Mouse (Mus musculus) heart, postnatal 25 days (tissue): ENCODE measurements around the gene Nxph3. TPM values are rescaled to one million over a fixed set of nuclear protein-coding genes. Genes with fewer than 3 reads are reported as not detected.

Source experiments
- DNase-seq: peaks from one replicate; pipeline ENCODE4 v3.0.0; 2022; ENCODE audit warnings: low spot score
- intact Hi-C: fragments of 180-260 bp; cut with DNase I; formaldehyde crosslinking; loops from one replicate; pipeline ENCODE4 v1.15.1; 2025
- total RNA-seq, 2 experiments: library from RNA; stranded (reverse); gene quantifications; 2 replicates each; pipeline ENCODE4 v1.2.3; 2021

Gene Nxph3
- total RNA-seq = under 1 TPM; 0.62 to 0.64 TPM

DNA sequence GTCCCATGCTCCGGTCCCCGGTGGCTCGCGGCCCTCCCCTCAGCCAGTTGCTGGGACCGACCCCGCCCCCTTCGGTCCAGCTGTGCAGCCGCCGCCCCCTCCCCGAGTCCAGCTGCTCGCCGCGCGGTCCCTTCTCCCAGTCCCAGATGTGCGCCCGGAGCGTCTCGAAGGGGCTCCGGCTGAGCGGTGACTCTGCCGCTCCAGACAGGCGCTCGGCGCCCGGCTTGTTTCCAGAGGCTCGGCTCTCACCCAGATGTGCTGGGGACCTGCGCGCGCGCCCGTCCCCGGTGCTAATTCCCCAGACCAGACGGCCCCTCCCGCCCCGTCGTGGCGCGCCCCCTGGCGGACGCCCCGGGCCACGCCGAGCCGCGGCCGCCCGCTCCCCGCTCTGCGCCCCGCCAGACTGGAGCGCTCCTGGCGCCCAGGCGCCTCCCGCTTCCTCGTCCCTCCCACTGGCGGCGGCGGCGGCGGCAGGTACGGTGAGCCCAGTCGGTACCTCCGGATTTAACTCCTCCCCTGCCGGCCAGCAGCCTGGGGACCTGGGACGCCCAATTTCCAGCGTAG is at the start of gene Nxph3:
TSS of gene Nxph3 (minus strand) at position 273 of the 564 bp plus-strand sequence.
- DNase-seq = peak; percentile 54
- intact Hi-C loops = no loop called here

- intact Hi-C loops = no loop called here
These were observed 49.5 kb upstream of the Nxph3 start for GRCm38 (mm10) chr11:95563849-95564248.

DNA sequence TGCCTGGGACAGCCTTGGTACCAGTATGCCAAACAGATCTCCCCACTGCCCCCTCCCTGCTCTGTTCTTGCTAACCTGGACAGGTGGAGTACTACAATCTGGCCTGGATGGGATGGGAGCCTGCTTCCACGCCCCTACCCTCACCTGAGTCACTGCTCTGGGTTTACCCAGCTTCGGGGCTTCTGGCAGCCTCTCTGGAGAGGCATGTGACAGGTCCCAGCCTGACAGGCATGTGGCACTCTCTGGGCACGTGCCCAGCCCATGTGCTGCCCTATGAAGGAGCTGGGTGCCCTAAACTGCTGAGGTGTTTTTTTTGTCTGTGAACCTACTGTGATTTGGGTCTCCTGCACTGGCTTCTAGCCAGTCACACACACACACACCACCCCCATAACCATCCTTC is 46.4 kb upstream of the Nxph3 start:
- intact Hi-C loops = no loop called here
- DNase-seq = no peak

More at GRCm38 (mm10) chr11:95563849-95564248, 49.5 kb upstream of the Nxph3 start:
- no peak for DNase-seq

DNA sequence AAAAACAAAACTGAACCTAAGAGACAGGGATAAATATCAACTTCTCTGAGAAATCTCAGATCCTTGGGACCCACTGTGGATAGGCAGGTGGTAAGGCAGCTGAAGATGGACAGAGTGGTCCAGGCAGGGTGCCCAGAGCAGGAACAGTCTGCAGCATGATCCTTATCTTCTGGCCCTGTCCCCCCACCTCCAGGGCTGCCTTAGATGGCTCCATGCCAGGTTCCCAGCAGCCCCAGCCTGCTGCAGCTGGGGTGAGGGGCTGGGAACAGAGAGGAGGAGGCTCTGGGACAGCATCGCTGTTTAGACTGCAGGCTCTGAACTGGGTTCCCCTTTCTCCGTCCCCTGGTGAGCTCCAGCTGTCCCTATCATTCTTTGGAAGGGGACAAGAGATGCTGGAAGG is 45.4 kb upstream of the Nxph3 start:
- DNase-seq = no peak
- intact Hi-C loops = no loop called here

DNA sequence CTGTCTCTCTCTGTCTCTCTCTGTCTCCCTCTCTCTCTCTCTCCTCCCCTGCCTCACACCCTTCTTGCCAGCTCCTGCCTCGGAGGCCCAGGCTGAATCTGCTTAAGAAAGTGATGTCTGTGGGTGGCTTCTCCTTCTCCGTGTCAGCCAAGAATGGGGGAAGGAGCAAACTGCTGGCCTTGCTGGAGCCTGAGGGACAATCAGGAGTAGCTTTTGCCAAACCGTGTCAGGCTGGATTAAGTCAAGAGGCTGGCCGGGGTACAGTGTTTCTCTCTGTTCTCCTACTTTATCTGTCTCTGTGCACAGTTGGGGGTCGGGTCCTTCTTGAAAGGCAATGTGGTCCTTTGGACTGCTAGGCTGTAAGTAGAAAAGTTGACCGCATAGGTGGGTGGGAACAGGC is 43.3 kb upstream of the Nxph3 start:
- no peak for DNase-seq
- intact Hi-C loops = no loop called here

- intact Hi-C loops = no loop called here
- DNase-seq = no peak
These were observed 42.7 kb upstream of the Nxph3 start for GRCm38 (mm10) chr11:95557032-95557431.

DNA sequence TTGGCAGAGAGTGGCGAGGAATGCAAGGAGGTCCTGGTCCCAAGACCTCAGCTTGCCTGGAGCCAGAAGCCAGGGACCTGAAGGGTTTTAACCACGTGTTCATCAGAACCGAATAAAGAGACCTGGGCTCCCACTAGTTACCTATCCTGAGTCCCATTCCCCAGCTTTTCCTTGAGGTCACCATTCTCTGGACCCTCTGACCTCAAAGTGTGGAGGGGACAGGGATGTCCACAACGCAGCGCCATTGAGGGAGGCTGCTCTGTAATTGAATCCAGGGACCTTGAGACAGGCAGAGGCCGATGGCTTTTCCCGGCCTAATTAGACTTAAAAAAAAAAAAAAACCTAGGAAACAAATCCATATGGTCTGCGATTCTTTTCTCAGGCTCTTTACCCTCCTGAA is 40.9 kb upstream of the Nxph3 start:
- DNase-seq = no peak
- intact Hi-C loops = no loop called here

DNA sequence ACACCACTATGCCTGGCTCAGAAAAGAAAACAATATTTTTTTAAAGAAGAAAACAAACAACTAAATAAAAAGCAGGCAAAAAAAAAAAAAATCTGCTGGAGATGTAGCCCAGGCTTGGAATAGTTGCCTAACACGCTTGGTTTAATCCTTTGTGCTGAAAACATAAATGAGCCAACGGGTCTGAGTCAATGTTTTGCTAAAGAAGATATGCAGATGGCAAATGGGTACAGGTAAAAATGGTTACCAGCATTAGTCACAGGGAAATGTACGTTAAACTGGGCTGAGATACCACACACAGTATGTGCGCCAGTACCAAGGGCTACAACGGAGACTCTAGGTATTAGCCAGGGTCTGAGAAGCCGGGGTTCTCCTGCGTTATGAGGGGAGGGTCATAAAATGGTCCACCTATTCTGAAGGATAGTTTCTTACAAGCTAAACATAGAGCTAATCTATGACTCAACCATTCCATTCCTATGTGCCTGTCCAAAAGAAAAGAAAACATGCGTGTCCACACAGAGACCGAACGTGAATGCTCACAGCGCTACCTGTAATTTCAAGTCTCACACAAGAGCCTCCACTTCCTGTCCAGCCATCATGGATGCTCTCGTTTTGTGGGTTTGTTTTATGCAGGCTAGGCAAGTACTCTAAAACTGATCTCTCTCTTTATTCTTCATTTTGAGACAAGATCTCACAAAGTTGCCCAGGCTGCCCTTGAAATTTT is 36.1 kb upstream of the Nxph3 start:
- no peak for DNase-seq
- intact Hi-C loops = no loop called here

GRCm38 (mm10) chr11:95546021-95546782 is 31.8 kb upstream of the Nxph3 start:
- DNase-seq = no peak
- intact Hi-C loops = no loop called here

DNA sequence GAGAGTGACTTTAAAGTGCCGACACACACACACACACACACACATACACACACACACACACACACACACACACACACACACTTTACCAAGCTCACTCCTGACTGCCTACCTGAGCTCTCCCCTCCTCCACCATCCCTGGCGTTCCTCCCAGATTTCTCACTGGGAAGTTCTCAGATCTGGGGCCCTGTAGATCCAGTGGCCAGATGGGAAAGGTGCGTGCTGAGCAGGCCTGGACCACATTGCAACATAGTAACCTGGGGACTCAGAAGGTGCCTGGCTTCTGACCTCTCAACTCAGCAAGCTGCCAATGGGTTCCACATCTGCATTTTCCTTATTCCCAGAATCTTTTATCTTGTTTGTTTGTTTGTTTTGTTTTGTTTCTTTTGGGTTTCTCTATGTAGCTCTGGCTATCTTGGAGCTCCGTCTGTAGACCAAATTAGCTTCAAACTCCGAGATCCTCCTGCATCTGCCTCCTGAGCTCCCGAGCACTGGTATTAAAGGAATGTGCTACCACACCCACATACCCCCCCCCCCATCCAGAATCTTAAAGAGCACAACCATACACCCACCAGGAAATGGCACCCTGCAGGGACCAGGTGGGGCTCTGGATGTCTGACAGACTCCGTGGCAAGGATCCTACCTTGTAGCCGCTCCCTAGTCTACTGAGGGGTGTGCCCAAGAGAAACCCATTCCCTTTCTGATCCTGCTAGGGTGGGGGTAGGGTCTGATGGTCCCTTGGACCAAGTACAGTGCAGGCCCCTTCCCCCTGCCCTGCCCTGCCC is 30.4 kb upstream of the Nxph3 start:
- no peak for DNase-seq
- intact Hi-C loops = no loop called here

GRCm38 (mm10) chr11:95540637-95541385 is 26.4 kb upstream of the Nxph3 start:
- intact Hi-C loops = no loop called here
- DNase-seq = no peak

GRCm38 (mm10) chr11:95538378-95539104 is 24.2 kb upstream of the Nxph3 start:
- no peak for DNase-seq
- intact Hi-C loops = no loop called here

DNA sequence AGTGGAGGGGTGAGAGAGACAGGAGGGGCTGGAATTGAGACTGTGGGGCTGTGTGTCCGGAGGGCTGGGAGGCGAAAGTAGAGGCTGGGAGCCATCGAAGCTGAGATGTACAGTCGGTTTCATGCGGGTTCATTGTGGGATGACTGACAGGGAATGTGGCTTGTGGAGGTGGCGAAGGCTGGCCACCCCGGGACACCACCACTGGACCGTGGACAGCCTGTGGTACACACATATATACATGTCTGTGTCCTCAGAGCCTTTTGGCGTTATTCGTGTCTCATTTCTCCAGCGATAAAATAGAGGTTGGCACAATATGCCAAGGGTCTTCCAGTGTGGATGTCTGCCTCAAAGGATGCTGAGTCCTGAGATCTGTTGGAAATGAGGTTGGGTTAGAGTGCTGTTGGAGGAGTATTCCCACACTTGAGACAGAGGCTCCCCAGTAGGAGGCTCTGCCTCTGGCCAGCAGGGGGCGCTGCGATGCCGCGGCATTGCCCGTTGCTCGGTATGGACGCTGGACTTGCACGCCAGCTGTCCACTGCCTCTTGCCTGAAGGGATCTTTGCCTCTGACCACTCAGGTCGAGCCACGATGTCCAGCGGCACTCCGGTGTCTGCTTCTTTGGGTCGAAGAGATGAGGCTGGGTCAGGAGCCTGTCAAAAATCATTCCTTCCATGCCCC is 19.3 kb upstream of the Nxph3 start:
- DNase-seq = peak; percentile 68
- intact Hi-C loops = loop anchor here (1.0 to 5.0 kb wide), 3 partner anchors 53 to 219 kb away; no protein-coding TSS in a partner anchor

GRCm38 (mm10) chr11:95532353-95533072 is 18.1 kb upstream of the Nxph3 start:
- DNase-seq = no peak
- intact Hi-C loops = loop anchor here (1.0 to 5.0 kb wide), 3 partner anchors 54 to 220 kb away; no protein-coding TSS in a partner anchor

GRCm38 (mm10) chr11:95528231-95528630 is 13.9 kb upstream of the Nxph3 start:
- no peak for DNase-seq
- intact Hi-C loops = no loop called here

DNA sequence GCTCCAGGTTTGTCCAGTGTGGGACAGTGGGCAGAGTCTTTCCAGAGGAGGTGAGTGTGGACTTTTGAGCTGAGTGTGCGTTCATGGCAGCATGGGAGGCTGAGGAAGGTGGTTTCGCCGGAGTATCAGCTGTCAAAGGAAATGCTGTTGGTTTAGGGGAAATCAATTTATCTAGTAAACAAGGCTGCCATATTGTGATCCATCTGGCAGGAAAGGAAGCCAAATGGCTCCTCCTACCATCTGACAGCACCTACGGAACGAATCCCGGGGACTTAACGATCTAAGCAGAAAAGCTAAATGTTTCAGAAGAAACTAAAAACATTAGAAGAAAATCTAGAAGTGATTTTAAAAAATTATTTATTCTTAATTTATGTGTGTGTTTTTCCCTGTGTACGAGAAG is 12.9 kb upstream of the Nxph3 start:
- DNase-seq = no peak
- intact Hi-C loops = no loop called here

- peak; percentile 48 for DNase-seq
- intact Hi-C loops = loop anchor here (2.0 kb wide), 4 partner anchors 139 to 405 kb away; no protein-coding TSS in a partner anchor
These were observed 7.2 kb upstream of the Nxph3 start for GRCm38 (mm10) chr11:95521563-95521962.
